In the genomic region with DNA sequence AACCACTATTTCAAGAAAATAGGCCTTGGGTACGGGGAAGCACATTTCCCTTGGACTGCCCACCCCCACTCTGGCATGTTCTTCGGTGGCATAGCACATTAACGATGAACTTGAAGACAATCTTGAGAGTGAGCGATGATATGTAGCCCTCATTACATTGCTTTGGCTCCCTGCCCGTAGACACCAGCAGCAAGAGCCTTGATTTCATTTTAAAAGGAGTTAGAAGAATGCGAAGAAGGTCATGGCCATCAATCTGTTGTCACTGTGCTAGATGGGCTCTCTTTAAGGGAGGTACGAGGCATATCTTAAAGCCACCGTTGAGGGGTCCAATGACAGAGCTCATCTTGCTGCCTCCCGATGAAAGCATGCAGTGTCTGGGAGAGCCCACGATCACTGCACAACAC, we compare ENCODE assay signal across 16 mouse cellular contexts.
A peak's percentile ranks its signal among the peaks of the same experiment; 100 is the strongest.
DNase-seq lines count a peak whose midpoint lies in the region; ATAC-seq and TF ChIP-seq lines count a peak whose summit lies in the region.
"Had no signal": no experiment of that assay in that cellular context is flagged by ENCODE, and none has a peak within 500 bp of the region (broad histone marks: within the 10 kb centered on the region; RNA-seq: fewer than 3 reads in every experiment).

No protein-coding gene starts in this region.

- TF ChIP-seq EP300 in liver, postnatal 0 days (IDR thresholded peaks at IDR 0.05; ENCODE audit: low read depth), result no peak

- no peaks in the 10 kb centered on the region for H3K9me3 ChIP-seq in heart, embryonic 11.5 days (replicated peaks; ENCODE audit: control insufficient read depth, low read length)
- H3K9me3 ChIP-seq in forebrain, postnatal 0 days (ENCODE audit: low read length), result no peaks in the 10 kb centered on the region
- H3K9me3 ChIP-seq in liver, postnatal 0 days (ENCODE audit: low read length), result no peaks in the 10 kb centered on the region
- H3K9me3 ChIP-seq: liver, embryonic 13.5 days; midbrain, embryonic 12.5 days had no signal

- no peaks in the 10 kb centered on the region for H3K27me3 ChIP-seq in heart, embryonic 11.5 days (ENCODE audit: control insufficient read depth, insufficient read depth, low read length)
- H3K27me3 ChIP-seq in forebrain, postnatal 0 days (ENCODE audit: insufficient read depth, low read length), result no peaks in the 10 kb centered on the region
- H3K27me3 ChIP-seq in liver, postnatal 0 days (ENCODE audit: insufficient read depth, low read length), result no peaks in the 10 kb centered on the region
- H3K27me3 ChIP-seq: liver, embryonic 13.5 days; midbrain, embryonic 12.5 days had no signal

- no peak overlapping the region for H3K4me3 ChIP-seq in heart, embryonic 11.5 days (ENCODE audit: low read depth, low read length)
- no peak overlapping the region for H3K4me3 ChIP-seq in forebrain, postnatal 0 days (ENCODE audit: low read depth, low read length)
- no peak overlapping the region for H3K4me3 ChIP-seq in liver, postnatal 0 days (ENCODE audit: low read depth, low read length)
- H3K4me3 ChIP-seq: erythroblast, embryonic 14.5 days; liver, embryonic 13.5 days; midbrain, embryonic 12.5 days had no signal

- ATAC-seq in heart, embryonic 11.5 days (replicated peaks; ENCODE audit: insufficient number of reproducible peaks, low FRiP score, low TSS enrichment), result no peak
- ATAC-seq in forebrain, postnatal 0 days, result peak; percentile 86
- no peak for ATAC-seq in inflammation-experienced regulatory T-cells, adult 6 months
- ATAC-seq in liver, postnatal 0 days, result no peak
- ATAC-seq: activated CD4-positive, CD25-positive, alpha-beta regulatory T cell, adult 4 months had no signal

- H3K36me3 ChIP-seq in heart, embryonic 11.5 days (ENCODE audit: control insufficient read depth, insufficient read depth, low read length), result no peaks in the 10 kb centered on the region
- no peaks in the 10 kb centered on the region for H3K36me3 ChIP-seq in forebrain, postnatal 0 days (ENCODE audit: insufficient read depth)
- no peaks in the 10 kb centered on the region for H3K36me3 ChIP-seq in liver, postnatal 0 days (replicated peaks; ENCODE audit: insufficient read depth, low read length)
- H3K36me3 ChIP-seq: G1E; liver, embryonic 13.5 days; midbrain, embryonic 12.5 days had no signal

- TF ChIP-seq CTCF in forebrain, postnatal 0 days (IDR thresholded peaks at IDR 0.05; ENCODE audit: low read depth), result no peak
- no peak for TF ChIP-seq CTCF in liver, postnatal 0 days (IDR thresholded peaks at IDR 0.05; ENCODE audit: low read depth)

- 0 out of 2 replicates have a peak, but pooled peaks cover 3% of the 10 kb centered on the region for H3K4me1 ChIP-seq in heart, embryonic 11.5 days (ENCODE audit: control insufficient read depth, insufficient read depth, low read length)
- H3K4me1 ChIP-seq in forebrain, postnatal 0 days (ENCODE audit: insufficient read depth), result no peaks in the 10 kb centered on the region
- no peaks in the 10 kb centered on the region for H3K4me1 ChIP-seq in liver, postnatal 0 days (ENCODE audit: insufficient read depth)
- H3K4me1 ChIP-seq: liver, embryonic 13.5 days; midbrain, embryonic 12.5 days had no signal

- H3K4me2 ChIP-seq in heart, embryonic 11.5 days, result peak overlapping the region; percentile 32; the same call in 1 of the 2 replicates
- no peak overlapping the region for H3K4me2 ChIP-seq in forebrain, postnatal 0 days (ENCODE audit: low read depth)
- no peak overlapping the region for H3K4me2 ChIP-seq in liver, postnatal 0 days (ENCODE audit: low read depth, low read length)
- H3K4me2 ChIP-seq: liver, embryonic 13.5 days; midbrain, embryonic 12.5 days had no signal

- no peak overlapping the region for H3K27ac ChIP-seq in heart, embryonic 11.5 days (ENCODE audit: low read depth, low read length)
- H3K27ac ChIP-seq in forebrain, postnatal 0 days (ENCODE audit: low read depth, low read length), result peak overlapping the region; percentile 21; the same call in 1 of the 2 replicates
- H3K27ac ChIP-seq in liver, postnatal 0 days (ENCODE audit: low read depth), result no peak overlapping the region
- H3K27ac ChIP-seq: liver, embryonic 13.5 days; midbrain, embryonic 12.5 days had no signal

- DNase-seq in heart, adult 9 months (ENCODE audit: low spot score in 2 of 2), result no peak
- DNase-seq in kidney, postnatal 10 days, result peak; percentile 15
- no peak for DNase-seq in kidney, postnatal 25 days
- peak; percentile 26 for DNase-seq in Muller cell, postnatal 12 days (ENCODE audit: inconsistent ontology term)
- peak; percentile 52 for DNase-seq in forebrain, postnatal 0 days
- DNase-seq in liver, postnatal 0 days, result no peak
- DNase-seq: gastrocnemius, postnatal 10 days; kidney, adult 11 months; liver, embryonic 13.5 days; thymus, postnatal 25 days had no signal

- 56% methylated on average over 10 of the region's 10 CpGs for WGBS in heart, embryonic 11.5 days (ENCODE audit: insufficient replicate concordance)
- WGBS in forebrain, postnatal 0 days, result 47% methylated on average over 10 of the region's 10 CpGs
- WGBS in liver, postnatal 0 days (ENCODE audit: insufficient replicate concordance), result 69% methylated on average over 10 of the region's 10 CpGs

- no peak overlapping the region for H3K9ac ChIP-seq in heart, embryonic 11.5 days (ENCODE audit: low read depth, low read length)
- no peak overlapping the region for H3K9ac ChIP-seq in forebrain, postnatal 0 days
- H3K9ac ChIP-seq in liver, postnatal 0 days (replicated peaks), result no peak overlapping the region
- H3K9ac ChIP-seq: liver, embryonic 13.5 days; midbrain, embryonic 12.5 days had no signal

Comparison
In these comparisons a context has a peak if more than half of its experiments do, and no peak if none do; other contexts are left out.
1. DNase-seq: peak in kidney, postnatal 10 days (single experiment), Muller cell, postnatal 12 days (single experiment) and forebrain, postnatal 0 days (single experiment); none in heart, adult 9 months (0 of 2), kidney, postnatal 25 days (0 of 2) and liver, postnatal 0 days (single experiment).